Comparison of ENCODE assay signal across 24 mouse cellular contexts in genomic region chr10:116883531-116883930, GRCm38 (mm10). TPM values are rescaled to one million over a fixed set of nuclear protein-coding genes. Genes with fewer than 3 reads are reported as not detected.
DNase-seq lines count a peak whose midpoint lies in the region; ATAC-seq and TF ChIP-seq lines count a peak whose summit lies in the region.
"Had no signal": no experiment of that assay in that cellular context is flagged by ENCODE, and none has a peak within 500 bp of the region (broad histone marks: within the 10 kb centered on the region; RNA-seq: fewer than 3 reads in every experiment).

No protein-coding gene starts in this region.

- no peaks in the 10 kb centered on the region for H3K9me3 ChIP-seq in kidney, postnatal 0 days (replicated peaks; ENCODE audit: low read length)
- no peaks in the 10 kb centered on the region for H3K9me3 ChIP-seq in kidney, embryonic 15.5 days (replicated peaks)
- H3K9me3 ChIP-seq in liver, embryonic 12.5 days (replicated peaks) = no peaks in the 10 kb centered on the region
- H3K9me3 ChIP-seq: forebrain, embryonic 15.5 days; limb, embryonic 10.5 days; midbrain, embryonic 12.5 days had no signal

- H3K9ac ChIP-seq in kidney, postnatal 0 days (ENCODE audit: low read depth, low read length) = no peak overlapping the region
- H3K9ac ChIP-seq in kidney, embryonic 15.5 days = no peak overlapping the region
- H3K9ac ChIP-seq in liver, embryonic 12.5 days = no peak overlapping the region
- H3K9ac ChIP-seq: forebrain, embryonic 15.5 days; heart, embryonic 12.5 days; midbrain, embryonic 12.5 days had no signal

- TF ChIP-seq POLR2A in small intestine, adult 2 months (IDR thresholded peaks at IDR 0.05; ENCODE audit: low read depth, low read length) = no peak

- H3K27me3 ChIP-seq in kidney, postnatal 0 days (ENCODE audit: insufficient read depth, low read length) = no peaks in the 10 kb centered on the region
- no peaks in the 10 kb centered on the region for H3K27me3 ChIP-seq in kidney, embryonic 15.5 days
- H3K27me3 ChIP-seq in small intestine, adult 2 months (ENCODE audit: control insufficient read depth, insufficient read depth, low read length) = no peaks in the 10 kb centered on the region
- H3K27me3 ChIP-seq in liver, embryonic 12.5 days (replicated peaks) = no peaks in the 10 kb centered on the region
- H3K27me3 ChIP-seq: forebrain, embryonic 15.5 days; heart, embryonic 12.5 days; midbrain, embryonic 12.5 days had no signal

- H3K36me3 ChIP-seq in kidney, postnatal 0 days (ENCODE audit: insufficient read depth, low read length) = no peaks in the 10 kb centered on the region
- H3K36me3 ChIP-seq in kidney, embryonic 15.5 days = no peaks in the 10 kb centered on the region
- peaks cover 8% of the 10 kb centered on the region for H3K36me3 ChIP-seq in small intestine, adult 2 months (ENCODE audit: control insufficient read depth, insufficient read depth, low read length)
- H3K36me3 ChIP-seq in liver, embryonic 12.5 days = no peaks in the 10 kb centered on the region
- H3K36me3 ChIP-seq: forebrain, embryonic 15.5 days; G1E; heart, embryonic 12.5 days; limb, embryonic 10.5 days; midbrain, embryonic 12.5 days had no signal

- H3K27ac ChIP-seq in kidney, postnatal 0 days = no peak overlapping the region
- no peak overlapping the region for H3K27ac ChIP-seq in kidney, embryonic 15.5 days
- no peak overlapping the region; the same call in 1 of the 2 replicates for H3K27ac ChIP-seq in small intestine, adult 2 months (ENCODE audit: insufficient read depth, low read depth, low read length)
- no peak overlapping the region for H3K27ac ChIP-seq in liver, embryonic 12.5 days
- H3K27ac ChIP-seq: forebrain, embryonic 15.5 days; limb, embryonic 10.5 days; midbrain, embryonic 12.5 days had no signal

- TF ChIP-seq CTCF in kidney, postnatal 0 days (IDR thresholded peaks at IDR 0.05; ENCODE audit: low read depth) = peak; percentile 37; the same call in 1 of the 2 replicates
- TF ChIP-seq CTCF in small intestine, adult 2 months (IDR thresholded peaks at IDR 0.05; ENCODE audit: extremely low read depth, insufficient read length, insufficient replicate concordance, low read depth, low read length) = peak; percentile 22; the same call in 1 of the 2 replicates

- no peak for ATAC-seq in CD4-positive, CD25-positive, alpha-beta regulatory T cell, adult 4 months
- no peak for ATAC-seq in kidney, postnatal 0 days (replicated peaks; ENCODE audit: low FRiP score, low read depth)
- ATAC-seq in kidney, embryonic 15.5 days (replicated peaks; ENCODE audit: low FRiP score) = no peak
- ATAC-seq in liver, embryonic 12.5 days = no peak
- ATAC-seq: forebrain, embryonic 15.5 days; inflammation-experienced regulatory T-cells, adult 6 months had no signal

- no peak overlapping the region for H3K4me2 ChIP-seq in kidney, postnatal 0 days (ENCODE audit: low read length)
- H3K4me2 ChIP-seq in kidney, embryonic 15.5 days = no peak overlapping the region
- no peak overlapping the region for H3K4me2 ChIP-seq in liver, embryonic 12.5 days
- H3K4me2 ChIP-seq: forebrain, embryonic 15.5 days; heart, embryonic 12.5 days; midbrain, embryonic 12.5 days had no signal

- H3K4me3 ChIP-seq in kidney, postnatal 0 days (replicated peaks; ENCODE audit: low read depth, low read length) = no peak overlapping the region
- no peak overlapping the region for H3K4me3 ChIP-seq in kidney, embryonic 15.5 days (replicated peaks)
- no peak overlapping the region for H3K4me3 ChIP-seq in small intestine, adult 2 months (ENCODE audit: low read depth, low read length)
- H3K4me3 ChIP-seq in liver, embryonic 12.5 days = no peak overlapping the region
- H3K4me3 ChIP-seq: forebrain, embryonic 15.5 days; heart, embryonic 12.5 days; limb, embryonic 10.5 days; midbrain, embryonic 12.5 days had no signal

- no peaks in the 10 kb centered on the region for H3K4me1 ChIP-seq in kidney, postnatal 0 days (replicated peaks; ENCODE audit: insufficient read depth, low read length)
- no peaks in the 10 kb centered on the region for H3K4me1 ChIP-seq in kidney, embryonic 15.5 days
- peaks cover 24% of the 10 kb centered on the region; the same call in 1 of the 2 replicates for H3K4me1 ChIP-seq in small intestine, adult 2 months (ENCODE audit: control insufficient read depth, insufficient read depth, insufficient read length, low read length)
- no peaks in the 10 kb centered on the region for H3K4me1 ChIP-seq in liver, embryonic 12.5 days
- H3K4me1 ChIP-seq: forebrain, embryonic 15.5 days; heart, embryonic 12.5 days; limb, embryonic 10.5 days; midbrain, embryonic 12.5 days had no signal

- 38% methylated on average over 5 of the region's 5 CpGs for WGBS in kidney, postnatal 0 days
- 43% methylated on average over 5 of the region's 5 CpGs for WGBS in kidney, embryonic 15.5 days
- WGBS in small intestine, adult 2 months = 42% methylated on average over 5 of the region's 5 CpGs
- WGBS in liver, embryonic 12.5 days (ENCODE audit: insufficient replicate concordance) = 61% methylated on average over 5 of the region's 5 CpGs

- peak; percentile 34 for DNase-seq in CD4-positive, CD25-positive, alpha-beta regulatory T cell, adult 2 months (ENCODE audit: low read depth, low spot score)
- peak; percentile 28 for DNase-seq in kidney, postnatal 0 days (ENCODE audit: low spot score)
- DNase-seq in lung, postnatal 36 days = peak; percentile 11
- DNase-seq in lung, postnatal 10 days = no peak
- DNase-seq: adrenal gland, postnatal 25 days; cerebellum, adult 8-10 months; gastrocnemius, postnatal 14 days; heart, postnatal 10 days; kidney, adult 9 months; kidney, postnatal 4 days; liver; right cerebral cortex, postnatal 14 days; spleen, adult 18-20 months; thymus, postnatal 14 days had no signal

RNA-seq across cellular contexts. Expression of gene Myrfl, which starts 13.2 kb away (rescaled TPM):
- under 1 TPM in 1 of 2 experiments, not detected in 1; 0.09 TPM for polyA plus RNA-seq in CD4-positive, CD25-positive, alpha-beta regulatory T cell, adult 4 months (2017; shearing (Covaris generic))
- 0.04 and 0.06 TPM in 2 replicates for polyA plus RNA-seq in kidney, postnatal 0 days (2015; fragmentation: Nextera tagmentation; extraction: Ambion mirVana)
- polyA plus RNA-seq in kidney, embryonic 15.5 days (2015; fragmentation: Nextera tagmentation; extraction: Ambion mirVana) = 0.16 and 0.23 TPM in 2 replicates
- 5.1 and 22.8 TPM in 2 replicates for polyA plus RNA-seq in small intestine, adult 2 months (2012; rRNA removed)
- 0.05 TPM in 1 of 2 replicates, not detected in the other for polyA plus RNA-seq in liver, embryonic 12.5 days (2016; fragmentation: Nextera tagmentation; extraction: Ambion mirVana)
- polyA plus RNA-seq: G1E; inflammation-experienced regulatory T-cells, adult 6 months had no signal
